Mouse (Mus musculus): ENCODE results near the gene Ano7.

DNA sequence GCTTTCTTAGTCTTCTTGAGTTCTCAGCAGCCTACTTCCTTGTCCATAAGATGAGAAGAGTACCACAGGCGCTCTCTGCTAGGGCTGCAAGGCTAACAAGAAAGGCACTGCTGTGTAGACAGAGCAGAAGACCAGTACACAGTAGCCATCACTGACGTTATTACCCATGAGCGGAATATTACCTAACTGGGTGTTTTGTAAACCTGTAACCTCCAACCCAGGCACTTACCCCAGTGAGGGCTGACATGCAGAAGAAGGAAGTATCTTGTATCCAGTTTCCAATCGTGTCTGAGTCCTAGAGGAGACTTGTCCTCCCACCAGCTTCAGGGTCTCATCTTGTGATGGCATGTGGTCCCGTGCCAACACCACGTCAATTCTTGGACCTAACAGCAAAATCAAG lies 49.8 kb upstream of the Ano7 start:
- TF ChIP-seq CTCF (IDR thresholded peaks at IDR 0.05; ENCODE audit: borderline replicate concordance, control insufficient read depth, extremely low read depth, insufficient read depth, low read length, poor library complexity): no peak
- no peak for TF ChIP-seq POLR2A (IDR thresholded peaks at IDR 0.05; ENCODE audit: control insufficient read depth, extremely low read depth, insufficient read depth, low read length, poor library complexity)

Data from thymus, adult 2 months (tissue).